Mouse (Mus musculus) kidney, embryonic 14.5 days (tissue): ENCODE results near the gene Il17ra. TPM values are rescaled to one million over a fixed set of nuclear protein-coding genes. Genes with fewer than 3 reads are reported as not detected.

ENCODE experiments used
- ATAC-seq: fragments of 200-750 bp; cut with Nextera tagmentation; 2 replicates; pipeline ENCODE4 v1.8.0; 2017; ENCODE audit warnings: moderate number of reproducible peaks, mild to moderate bottlenecking, moderate TSS enrichment, moderate library complexity; ENCODE audit not compliant: low FRiP score, low TSS enrichment
- H3K27ac ChIP-seq: fragments of 300-500 bp; sonication (generic); 2 replicates; pipeline ENCODE4 v1.5.1; 2014; ENCODE audit warnings: low read depth, mild to moderate bottlenecking, low read length, moderate library complexity, mixed read lengths
- H3K27me3 ChIP-seq: fragments of 300-500 bp; sonication (generic); 2 replicates; pipeline ENCODE4 v1.6.1; 2014; ENCODE audit warnings: mild to moderate bottlenecking, low read length; ENCODE audit not compliant: control insufficient read depth, insufficient read depth
- H3K36me3 ChIP-seq: fragments of 300-500 bp; sonication (generic); 2 replicates; pipeline ENCODE4 v1.6.1; 2014; ENCODE audit warnings: low read length, mixed read lengths; ENCODE audit not compliant: control insufficient read depth, insufficient read depth
- H3K4me1 ChIP-seq: fragments of 300-500 bp; sonication (generic); 2 replicates; pipeline ENCODE4 v1.6.1; 2014; ENCODE audit warnings: low read length, mixed read lengths; ENCODE audit not compliant: control insufficient read depth, insufficient read depth
- H3K4me2 ChIP-seq: fragments of 300-500 bp; sonication (generic); replicated peaks from 2 replicates; pipeline ENCODE4 v1.6.1; 2014; ENCODE audit warnings: low read depth, mild to moderate bottlenecking, low read length
- H3K4me3 ChIP-seq: fragments of 300-500 bp; sonication (generic); 2 replicates; pipeline ENCODE4 v1.5.1; 2014; ENCODE audit warnings: mild to moderate bottlenecking, low read length
- H3K9ac ChIP-seq: fragments of 300-500 bp; sonication (generic); 2 replicates; pipeline ENCODE4 v1.6.1; 2014; ENCODE audit warnings: low read depth, mild to moderate bottlenecking, low read length, moderate library complexity
- H3K9me3 ChIP-seq: fragments of 300-500 bp; sonication (generic); 2 replicates; pipeline ENCODE4 v1.6.1; 2016; ENCODE audit warnings: low read length; ENCODE audit not compliant: control insufficient read depth
- WGBS: fragments of 180-500 bp; shearing (Covaris S2); extraction: QIAGEN DNeasy Blood & Tissue Kit; methylation state at CpG from one replicate; pipeline ENCODE4 v1.1.7; 2014; 5-methylcytosine and 5-hydroxymethylcytosine counted together
- polyA plus RNA-seq: library from polyadenylated mRNA; unstranded; fragments of >200 nt; fragmentation: Nextera tagmentation; extraction: Ambion mirVana; gene quantifications from 2 replicates; pipeline ENCODE4 v1.2.1, GENCODE M21; 2014

Gene Il17ra
- polyA plus RNA-seq, 1 experiment from 2014 or later: 2.3 TPM

- H3K4me3 ChIP-seq: no peak overlapping the region
- H3K27ac ChIP-seq: no peak overlapping the region
- no peak for ATAC-seq
- no peaks in the 10 kb centered on the region for H3K36me3 ChIP-seq
- peaks cover 5% of the 10 kb centered on the region; the same call in 1 of the 2 replicates for H3K4me1 ChIP-seq
- 88% methylated on average over 4 of the region's 4 CpGs for WGBS
- no peaks in the 10 kb centered on the region for H3K9me3 ChIP-seq
- H3K4me2 ChIP-seq: no peak overlapping the region
- no peak overlapping the region for H3K9ac ChIP-seq
- peaks cover 17% of the 10 kb centered on the region for H3K27me3 ChIP-seq
Observed at GRCm38 (mm10) chr6:120468259-120468658, 5.2 kb downstream of the Il17ra start.

- 71% methylated on average over 3 of the region's 3 CpGs for WGBS
- Histone ChIP-seq H3K27ac (no peak overlapping the region), H3K4me2 (no peak overlapping the region), H3K9ac (no peak overlapping the region), H3K4me1 (no peaks in the 10 kb centered on the region), H3K4me3 (no peak overlapping the region), H3K9me3 (no peaks in the 10 kb centered on the region), H3K27me3 (peaks cover 7% of the 10 kb centered on the region; the same call in 1 of the 2 replicates), H3K36me3 (no peaks in the 10 kb centered on the region)
- no peak for ATAC-seq
Observed at GRCm38 (mm10) chr6:120469268-120469667, 6.2 kb downstream of the Il17ra start.

DNA sequence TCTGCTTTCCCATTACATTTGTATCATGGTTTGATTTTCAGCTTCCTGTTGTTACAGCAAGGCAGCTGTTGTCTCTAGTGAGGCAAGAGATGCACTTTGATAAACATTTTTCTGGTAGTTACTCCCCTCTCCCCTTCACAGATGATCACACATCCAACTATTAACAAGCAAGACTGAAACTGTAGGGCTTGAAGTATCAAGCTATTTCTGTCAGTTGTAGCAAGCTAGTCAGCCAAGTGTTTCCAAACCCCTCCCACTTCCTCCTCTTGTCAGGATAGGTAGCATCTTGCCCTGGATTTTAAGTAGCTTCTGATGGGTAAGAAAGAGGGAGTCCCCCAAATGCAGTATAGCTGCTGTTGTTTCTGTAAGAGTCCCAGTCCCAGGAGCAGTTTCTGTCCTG lies 6.7 kb downstream of the Il17ra start:
- no peak for ATAC-seq
- Histone ChIP-seq H3K9ac (no peak overlapping the region), H3K9me3 (no peaks in the 10 kb centered on the region), H3K4me2 (no peak overlapping the region), H3K27ac (no peak overlapping the region), H3K27me3 (peaks cover 6% of the 10 kb centered on the region; the same call in 1 of the 2 replicates), H3K4me3 (no peak overlapping the region), H3K36me3 (no peaks in the 10 kb centered on the region), H3K4me1 (no peaks in the 10 kb centered on the region)

DNA sequence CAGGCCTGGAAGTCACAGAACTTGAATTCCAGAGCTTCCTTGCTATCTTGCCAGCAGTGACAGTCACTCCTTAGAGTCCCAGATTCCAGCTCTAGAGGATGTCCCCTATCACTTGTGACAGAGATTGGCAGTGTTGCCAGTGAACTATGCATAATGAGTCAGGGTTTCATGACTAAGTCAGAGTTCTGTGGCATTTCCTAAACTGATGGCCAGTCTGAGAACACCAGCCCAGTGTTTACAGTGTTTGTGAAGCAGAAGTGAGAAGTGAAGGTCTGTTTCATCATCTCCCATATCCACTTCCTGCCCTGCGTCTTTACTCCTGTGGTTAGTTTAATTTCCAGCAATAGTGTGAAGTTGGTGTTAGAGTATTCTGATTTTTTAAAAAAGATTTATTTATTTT lies 7.6 kb downstream of the Il17ra start:
- Histone ChIP-seq H3K27me3 (no peaks in the 10 kb centered on the region), H3K4me3 (no peak overlapping the region), H3K4me2 (no peak overlapping the region), H3K9me3 (no peaks in the 10 kb centered on the region), H3K9ac (no peak overlapping the region), H3K36me3 (no peaks in the 10 kb centered on the region), H3K27ac (no peak overlapping the region), H3K4me1 (no peaks in the 10 kb centered on the region)
- no peak for ATAC-seq
- 82% methylated on average over 1 of the region's 1 CpGs for WGBS

- Histone ChIP-seq H3K9ac (no peak overlapping the region), H3K36me3 (no peaks in the 10 kb centered on the region), H3K4me3 (no peak overlapping the region), H3K27me3 (no peaks in the 10 kb centered on the region), H3K9me3 (no peaks in the 10 kb centered on the region), H3K27ac (no peak overlapping the region), H3K4me1 (no peaks in the 10 kb centered on the region), H3K4me2 (no peak overlapping the region)
- no peak for ATAC-seq
- 16% methylated on average over 5 of the region's 5 CpGs for WGBS
Observed at GRCm38 (mm10) chr6:120471991-120472441, 9.0 kb downstream of the Il17ra start.

- no peak for ATAC-seq
- Histone ChIP-seq H3K4me2 (no peak overlapping the region), H3K27ac (no peak overlapping the region), H3K27me3 (no peaks in the 10 kb centered on the region), H3K36me3 (no peaks in the 10 kb centered on the region), H3K9ac (no peak overlapping the region), H3K9me3 (no peaks in the 10 kb centered on the region), H3K4me3 (no peak overlapping the region), H3K4me1 (no peaks in the 10 kb centered on the region)
- WGBS: 25% methylated on average over 8 of the region's 8 CpGs
Observed at GRCm38 (mm10) chr6:120472455-120473140, 9.6 kb downstream of the Il17ra start.

- Histone ChIP-seq H3K36me3 (no peaks in the 10 kb centered on the region), H3K9ac (no peak overlapping the region), H3K4me1 (no peaks in the 10 kb centered on the region), H3K27ac (no peak overlapping the region), H3K9me3 (no peaks in the 10 kb centered on the region), H3K27me3 (no peaks in the 10 kb centered on the region), H3K4me2 (no peak overlapping the region), H3K4me3 (no peak overlapping the region)
- ATAC-seq: peak; percentile 43; the same call in 1 of the 2 replicates
- WGBS: 56% methylated on average over 5 of the region's 5 CpGs
Observed at GRCm38 (mm10) chr6:120473427-120473826, 10.4 kb downstream of the Il17ra start.

- Histone ChIP-seq H3K36me3 (no peaks in the 10 kb centered on the region), H3K4me2 (no peak overlapping the region), H3K4me1 (no peaks in the 10 kb centered on the region), H3K4me3 (no peak overlapping the region), H3K27me3 (no peaks in the 10 kb centered on the region), H3K27ac (no peak overlapping the region), H3K9ac (no peak overlapping the region), H3K9me3 (no peaks in the 10 kb centered on the region)
- WGBS: 69% methylated on average over 8 of the region's 8 CpGs
- ATAC-seq: no peak
Observed at GRCm38 (mm10) chr6:120475288-120475687, 12.2 kb downstream of the Il17ra start.

DNA sequence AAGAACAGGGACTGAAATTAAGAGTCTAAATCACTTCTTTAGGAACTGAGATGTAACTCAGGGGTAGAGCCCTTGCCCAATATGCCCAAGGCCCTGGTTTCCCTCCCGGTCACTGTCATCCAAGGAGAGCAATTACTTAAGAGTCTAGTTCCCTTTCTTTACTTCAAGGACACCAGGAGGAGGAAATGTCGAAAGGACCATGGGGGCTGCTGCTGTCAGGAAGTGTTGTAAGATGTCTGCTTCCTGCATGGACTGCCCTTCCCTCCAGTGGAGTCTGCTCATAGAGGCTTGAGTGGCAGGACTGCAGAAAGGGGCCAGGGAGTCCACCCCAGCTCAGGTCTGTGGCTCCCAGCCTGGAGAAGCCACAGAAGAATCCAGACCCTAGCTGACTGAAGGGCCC lies 16.3 kb downstream of the Il17ra start:
- no peaks in the 10 kb centered on the region for H3K9me3 ChIP-seq
- no peaks in the 10 kb centered on the region for H3K36me3 ChIP-seq
- no peaks in the 10 kb centered on the region for H3K27me3 ChIP-seq
- H3K9ac ChIP-seq: no peak overlapping the region
- no peak overlapping the region for H3K4me2 ChIP-seq
- H3K4me1 ChIP-seq: no peaks in the 10 kb centered on the region; the same call in 1 of the 2 replicates
- ATAC-seq: no peak
- 71% methylated on average over 2 of the region's 2 CpGs for WGBS
- H3K27ac ChIP-seq: no peak overlapping the region
- H3K4me3 ChIP-seq: no peak overlapping the region
